Mouse (Mus musculus) retina, postnatal 1 day (tissue): ENCODE results near the gene Cep78.

Source experiments
- DNase-seq: peaks from one replicate; pipeline ENCODE4 v3.0.0-alpha.2; 2012

The Cep78 gene

GRCm38 (mm10) chr19:15908016-15908415, 76.8 kb downstream of the Cep78 start:
- DNase-seq = no peak
